Mouse (Mus musculus) G1E (cell line): ENCODE data around the gene Ndufs4.

Experiments
- CTCF ChIP-seq: IDR thresholded peaks from 2 replicates; pipeline ENCODE4 v1.5.1; 2012; ENCODE audit warnings: low read depth, low read length, inconsistent platforms, mixed read lengths
- POLR2AphosphoS5 ChIP-seq: IDR thresholded peaks from 2 replicates; pipeline ENCODE4 v1.6.1; 2012; ENCODE audit warnings: low read depth, low read length, inconsistent platforms; ENCODE audit not compliant: insufficient replicate concordance
- TAL1 ChIP-seq: conservative IDR thresholded peaks from 2 replicates; pipeline ENCODE4 v1.6.1; 2012; ENCODE audit warnings: low read depth, low read length, inconsistent platforms, mixed read lengths

DNA sequence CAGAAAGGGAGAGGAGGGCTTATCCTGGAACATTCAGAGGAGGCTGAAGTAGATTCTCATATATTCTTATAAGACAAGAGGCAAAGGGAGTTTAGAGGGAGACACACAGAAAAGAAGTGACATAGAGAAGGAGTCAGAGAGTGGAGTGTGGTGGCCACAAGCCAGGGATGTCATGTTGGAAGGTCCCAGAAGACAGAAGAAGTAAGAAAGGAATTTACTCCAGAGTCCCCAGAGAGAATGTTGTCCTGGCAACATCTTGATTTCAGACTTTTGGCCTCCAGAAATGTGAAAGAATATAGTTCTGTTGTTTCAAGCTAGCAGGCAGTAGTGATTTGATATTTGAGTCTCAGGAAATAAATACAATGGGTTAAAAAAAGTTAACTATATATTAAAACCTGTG is 24.3 kb upstream of the Ndufs4 start:
- TF ChIP-seq CTCF: no peak
- TF ChIP-seq TAL1: no peak
- TF ChIP-seq POLR2AphosphoS5: no peak
